Mouse (Mus musculus) megakaryocyte, embryonic 14.5 days (primary cell): ENCODE results near the gene Npl. TPM values are rescaled to one million over a fixed set of nuclear protein-coding genes. Genes with fewer than 3 reads are reported as not detected.
"Not testable (repeated sequence)": the region's sequence is repeated elsewhere in the genome, so short reads cannot be mapped to it uniquely, and the experiment has no call there.

Experiments used
- H3K27me3 ChIP-seq: replicated peaks from 2 replicates; pipeline ENCODE3; 2012; ENCODE audit warnings: inconsistent platforms
- H3K36me3 ChIP-seq: replicated peaks from 2 replicates; pipeline ENCODE3; 2012; ENCODE audit warnings: low read length, inconsistent platforms, mixed read lengths
- H3K4me1 ChIP-seq: 2 replicates; pipeline ENCODE4 v1.6.1; 2012; ENCODE audit warnings: inconsistent platforms
- H3K4me3 ChIP-seq: replicated peaks from 2 replicates; pipeline ENCODE3; 2012; ENCODE audit warnings: moderate library complexity, mild to moderate bottlenecking, inconsistent platforms
- H3K9me3 ChIP-seq: 2 replicates; pipeline ENCODE4 v1.6.1; 2012; ENCODE audit warnings: inconsistent platforms
- FLI1 ChIP-seq: IDR thresholded peaks from 2 replicates; pipeline ENCODE4 v1.6.1; 2012; ENCODE audit warnings: low read length, inconsistent platforms, mixed read lengths
- GATA1 ChIP-seq: IDR thresholded peaks from 3 replicates; pipeline ENCODE4 v1.6.1; 2012; ENCODE audit warnings: mixed read lengths, low read length, inconsistent platforms, borderline replicate concordance
- polyA plus RNA-seq: library from polyadenylated mRNA; stranded (reverse); fragments of >175 nt; gene quantifications from 2 replicates; pipeline ENCODE4 v1.2.3, GENCODE M21; 2012; ENCODE audit warnings: low replicate concordance; ENCODE audit not compliant: insufficient read depth

The Npl gene
- polyA plus RNA-seq, 1 experiment = 1.6 TPM

DNA sequence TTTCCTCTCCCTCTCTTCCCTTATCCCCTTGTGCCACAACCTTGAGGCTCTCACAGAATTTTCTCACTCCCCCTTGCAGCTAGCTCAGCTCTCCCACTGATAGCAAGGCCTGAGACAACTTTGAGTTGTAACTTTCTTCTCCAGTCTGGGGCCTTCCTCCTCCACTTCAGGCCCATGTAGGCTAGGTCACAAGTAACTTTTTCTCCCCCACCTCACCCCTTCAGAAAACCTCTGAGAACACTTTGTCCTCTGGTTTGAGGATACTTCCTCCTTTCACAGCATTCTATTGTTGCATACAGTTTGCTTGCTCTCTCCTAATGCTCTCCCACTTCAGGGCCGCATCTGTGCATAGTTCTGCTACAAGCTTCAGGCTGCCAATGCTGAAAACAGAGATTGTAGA is 58.0 kb downstream of the Npl start:
- Histone ChIP-seq H3K9me3 (no peaks in the 10 kb centered on the region), H3K4me1 (peaks cover 36% of the 10 kb centered on the region), H3K4me3 (no peak overlapping the region), H3K27me3 (no peaks in the 10 kb centered on the region), H3K36me3 (no peaks in the 10 kb centered on the region)
- no peak for TF ChIP-seq GATA1
- no peak for TF ChIP-seq FLI1

DNA sequence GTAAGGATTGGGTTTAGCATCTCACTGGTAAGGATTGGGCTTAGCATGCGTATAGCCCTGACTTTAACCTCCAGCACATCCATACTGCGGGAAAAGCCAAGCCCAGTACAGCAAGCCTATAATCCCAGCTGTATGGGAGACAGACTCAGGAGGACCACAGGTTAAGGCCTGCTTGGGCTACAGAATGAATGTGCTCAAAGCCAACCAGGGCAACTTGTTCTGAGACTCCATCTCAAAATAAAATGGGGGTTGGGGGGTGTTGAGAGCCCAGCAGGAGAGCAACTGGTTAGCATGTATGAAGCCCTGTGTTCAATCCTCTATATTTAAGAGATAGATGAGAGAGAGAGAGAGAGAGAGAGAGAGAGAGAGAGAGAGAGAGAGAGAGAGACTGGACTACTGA is 58.5 kb downstream of the Npl start:
- TF ChIP-seq GATA1 = no peak
- no peak for TF ChIP-seq FLI1
- Histone ChIP-seq H3K4me1 (peaks cover 36% of the 10 kb centered on the region), H3K9me3 (no peaks in the 10 kb centered on the region), H3K4me3 (no peak overlapping the region), H3K27me3 (no peaks in the 10 kb centered on the region), H3K36me3 (no peaks in the 10 kb centered on the region)

DNA sequence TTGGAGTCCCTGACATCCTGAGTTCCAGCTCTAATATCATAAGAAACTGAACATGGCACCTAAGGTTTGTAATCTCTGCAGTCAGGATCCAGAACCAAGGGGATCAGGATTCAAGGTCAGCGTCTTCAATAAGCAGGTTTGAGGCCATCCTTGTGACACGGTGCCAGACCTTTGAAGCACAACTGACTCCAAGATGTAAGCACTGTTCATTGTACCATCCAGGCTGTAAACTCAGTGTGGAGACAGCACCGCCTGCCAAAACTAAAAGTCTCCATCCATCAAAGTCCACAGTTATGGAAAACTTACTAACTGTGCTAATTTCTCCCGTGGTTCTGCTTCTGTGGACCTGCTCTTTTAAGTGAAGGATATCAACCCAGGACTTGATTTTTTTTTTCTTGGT is 59.9 kb downstream of the Npl start:
- Histone ChIP-seq H3K27me3 (no peaks in the 10 kb centered on the region), H3K9me3 (no peaks in the 10 kb centered on the region), H3K36me3 (no peaks in the 10 kb centered on the region), H3K4me3 (no peak overlapping the region), H3K4me1 (peaks cover 44% of the 10 kb centered on the region)
- TF ChIP-seq FLI1 = no peak
- TF ChIP-seq GATA1 = no peak

DNA sequence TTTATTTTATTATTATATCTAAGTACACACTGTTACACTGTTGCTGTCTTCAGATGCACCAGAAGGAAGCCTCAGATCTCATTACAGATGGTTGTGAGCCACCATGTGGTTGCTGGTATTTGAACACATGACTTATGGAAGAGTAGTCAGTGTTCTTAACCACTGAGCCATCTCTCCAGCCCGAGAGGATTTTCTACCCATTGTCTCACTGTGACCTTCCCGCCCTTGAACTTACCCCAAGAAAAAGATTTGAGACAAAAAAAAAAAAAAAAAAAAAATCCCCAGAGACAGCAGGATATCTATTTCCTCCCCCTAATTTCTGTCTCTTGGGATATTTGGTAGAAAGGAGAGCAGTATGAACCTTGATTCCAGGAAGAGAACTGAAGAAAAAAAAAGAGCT is 60.3 kb downstream of the Npl start:
- TF ChIP-seq FLI1 (no peak), GATA1 (no peak)
- Histone ChIP-seq H3K36me3 (no peaks in the 10 kb centered on the region), H3K4me1 (peaks cover 48% of the 10 kb centered on the region), H3K27me3 (no peaks in the 10 kb centered on the region), H3K9me3 (no peaks in the 10 kb centered on the region), H3K4me3 (no peak overlapping the region)

DNA sequence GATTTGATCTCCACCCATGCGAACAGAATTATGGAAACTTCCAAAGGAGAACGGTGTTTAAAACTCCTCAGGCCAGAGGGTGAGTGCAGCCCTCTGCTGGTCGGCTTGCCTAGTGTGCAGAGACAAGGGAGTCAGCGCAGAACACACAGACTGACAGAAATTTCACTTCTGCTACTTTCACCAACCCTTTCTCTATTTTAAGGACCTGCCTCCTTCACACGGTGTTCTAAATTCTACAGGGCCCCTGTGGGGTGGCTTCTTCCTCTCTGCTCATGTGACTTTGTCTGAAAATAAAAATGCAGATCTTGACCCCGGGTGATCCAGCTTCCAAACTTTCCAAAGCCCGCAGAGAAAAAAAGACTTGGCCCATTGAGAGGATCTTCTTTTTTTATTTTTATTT is 60.7 kb downstream of the Npl start:
- Histone ChIP-seq H3K4me3 (no peak overlapping the region), H3K9me3 (no peaks in the 10 kb centered on the region), H3K4me1 (peaks cover 52% of the 10 kb centered on the region), H3K27me3 (no peaks in the 10 kb centered on the region), H3K36me3 (no peaks in the 10 kb centered on the region)
- TF ChIP-seq GATA1 (no peak), FLI1 (no peak)

DNA sequence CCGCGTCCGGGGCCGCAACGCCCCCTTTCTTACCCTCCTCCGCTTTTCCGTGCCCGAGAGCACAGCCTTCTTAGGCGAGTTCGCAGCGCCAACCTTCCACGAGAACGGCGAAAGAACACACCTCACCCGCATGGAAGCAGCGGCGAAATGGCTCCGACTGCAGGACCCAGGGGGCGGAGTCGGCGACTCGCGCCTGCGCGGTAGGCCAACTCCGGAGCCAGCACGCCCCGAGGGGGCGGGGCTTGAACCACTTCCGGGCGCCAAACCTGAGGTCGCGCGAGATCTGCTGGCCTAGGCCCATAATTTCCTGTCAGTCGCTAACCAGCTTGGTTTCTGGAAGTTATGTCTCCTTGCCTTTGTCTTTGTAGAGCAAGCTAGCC is 62.4 kb downstream of the Npl start, which contains the start of gene Dhx9:
TSS of gene Dhx9 (minus strand) at position 161 of the 380 bp plus-strand sequence.
- H3K9me3 ChIP-seq = no peaks in the 10 kb centered on the region
- peaks cover 12% of the 10 kb centered on the region for H3K36me3 ChIP-seq
- H3K27me3 ChIP-seq = no peaks in the 10 kb centered on the region
- peaks cover 44% of the 10 kb centered on the region for H3K4me1 ChIP-seq
- peak within 1 kb of the TSS; percentile 99 for H3K4me3 ChIP-seq
- TF ChIP-seq GATA1 = no peak
- peak; percentile 77; the same call in 1 of the 2 replicates for TF ChIP-seq FLI1

DNA sequence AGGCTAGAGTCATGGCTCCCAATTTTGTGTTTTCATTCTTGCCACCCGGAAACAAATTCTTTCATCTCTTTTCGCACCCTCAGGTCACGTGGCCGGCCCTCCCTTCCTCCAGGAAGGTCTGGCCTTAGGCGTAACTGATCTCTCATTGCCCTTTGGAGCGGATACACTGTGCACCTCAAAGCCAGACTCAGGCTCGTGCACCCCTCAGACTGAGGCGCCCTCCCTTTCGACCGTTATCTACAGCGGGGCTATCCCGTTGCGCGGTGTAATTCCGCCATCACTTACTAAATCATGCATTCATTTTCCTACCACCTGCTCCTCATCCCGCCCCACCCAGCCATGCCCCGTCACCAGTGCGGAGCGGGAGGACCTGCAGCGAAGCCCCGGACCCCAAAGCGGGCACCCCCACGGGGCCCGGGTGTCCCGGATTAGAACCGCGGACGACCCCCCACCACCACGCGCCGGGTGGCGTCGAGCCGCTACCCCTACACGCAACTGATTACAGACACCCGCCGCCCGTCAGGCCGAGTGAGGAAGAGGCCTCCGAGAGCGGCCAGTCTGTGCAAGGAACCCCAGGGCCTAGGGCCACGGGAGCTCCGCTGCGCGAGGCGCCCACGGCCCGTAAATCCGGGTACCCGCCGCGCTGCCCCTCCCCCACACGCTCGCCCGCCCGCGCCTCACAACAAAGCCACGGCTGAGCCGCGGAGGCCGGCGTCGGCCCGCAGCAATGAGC is 62.9 kb downstream of the Npl start:
- peaks cover 17% of the 10 kb centered on the region for H3K36me3 ChIP-seq
- H3K4me3 ChIP-seq = peak overlapping the region; percentile 99
- TF ChIP-seq FLI1 = no peak
- peak; percentile 34; the same call in 1 of the 3 replicates for TF ChIP-seq GATA1
- no peaks in the 10 kb centered on the region for H3K9me3 ChIP-seq
- H3K4me1 ChIP-seq = peaks cover 41% of the 10 kb centered on the region
- no peaks in the 10 kb centered on the region for H3K27me3 ChIP-seq

DNA sequence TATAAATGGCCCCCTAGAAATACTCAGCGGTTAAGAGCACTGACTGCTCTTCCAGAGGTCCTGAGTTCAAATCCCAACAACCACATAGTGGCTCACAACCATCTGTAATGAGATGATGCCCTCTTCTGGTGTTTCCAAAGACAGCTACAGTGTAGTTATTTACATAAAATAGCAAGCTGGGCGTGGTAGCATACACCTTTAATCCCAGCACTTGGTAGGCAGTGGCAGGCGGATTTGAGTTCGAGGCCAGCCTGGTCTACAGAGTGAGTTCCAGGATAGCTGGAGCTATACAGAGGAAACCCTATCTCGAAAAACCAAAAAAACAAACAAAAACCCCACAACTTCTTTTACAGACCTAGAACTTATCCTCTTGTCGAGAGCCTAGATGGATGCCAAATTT is 63.7 kb downstream of the Npl start:
- peak overlapping the region; percentile 99 for H3K4me3 ChIP-seq
- H3K4me1 ChIP-seq = peaks cover 39% of the 10 kb centered on the region
- not testable (repeated sequence) for H3K27me3 ChIP-seq, H3K9me3 ChIP-seq
- peaks cover 25% of the 10 kb centered on the region for H3K36me3 ChIP-seq

DNA sequence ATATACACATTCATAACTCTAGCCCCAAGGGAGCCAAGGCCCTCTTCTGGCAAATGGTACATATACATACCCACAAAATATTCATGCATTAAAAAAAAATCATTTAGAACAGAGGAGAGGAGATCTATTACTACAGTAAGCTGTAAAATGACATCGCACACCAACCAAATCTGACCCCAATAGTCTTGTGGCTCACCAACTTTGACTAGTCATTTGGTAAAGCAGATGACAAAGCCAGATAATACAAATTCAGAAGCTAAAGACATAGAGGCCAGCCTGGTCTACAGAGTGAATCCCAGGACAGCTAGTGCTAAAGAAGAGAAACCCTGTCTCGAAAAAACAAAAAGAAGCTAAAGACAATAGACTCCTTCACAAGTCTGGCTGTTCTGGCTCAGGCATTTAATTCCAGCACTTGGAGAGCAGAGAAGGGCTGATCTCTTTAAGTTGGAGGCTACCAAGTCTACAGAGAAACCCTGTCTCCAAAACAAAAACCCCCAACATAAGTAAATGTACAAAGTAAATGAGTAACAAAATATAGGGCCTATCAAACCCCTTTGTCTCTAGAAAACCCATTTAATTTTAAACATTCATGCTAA is 64.5 kb downstream of the Npl start:
- H3K4me3 ChIP-seq = peak overlapping the region; percentile 72

DNA sequence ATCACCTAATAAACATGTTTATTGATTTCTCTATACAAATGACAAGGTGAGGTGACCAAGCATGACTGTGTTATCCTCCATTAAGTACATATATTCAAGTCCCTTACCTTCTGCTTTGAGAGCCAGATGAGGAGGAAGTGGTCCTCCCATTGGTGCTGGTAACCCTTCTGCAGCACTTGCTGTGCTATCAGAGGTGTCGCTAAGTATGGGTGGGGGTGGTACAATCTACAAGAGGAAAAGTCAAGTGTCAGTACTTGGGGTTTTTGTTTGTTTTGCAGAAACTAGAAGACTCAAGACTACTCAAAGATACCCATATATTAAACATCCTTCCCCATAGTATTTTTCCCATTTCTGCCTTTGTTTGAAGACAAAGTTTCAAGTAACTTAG is 68.8 kb downstream of the Npl start:
- peaks cover 26% of the 10 kb centered on the region for H3K4me1 ChIP-seq
- peaks cover 76% of the 10 kb centered on the region for H3K36me3 ChIP-seq
- H3K4me3 ChIP-seq = no peak overlapping the region
- H3K9me3 ChIP-seq = no peaks in the 10 kb centered on the region
- no peaks in the 10 kb centered on the region for H3K27me3 ChIP-seq
- TF ChIP-seq FLI1 (no peak), GATA1 (no peak)

More for the DNA sequence above, 64.5 kb downstream of the Npl start:
- Histone ChIP-seq H3K27me3 (no peaks in the 10 kb centered on the region), H3K36me3 (peaks cover 33% of the 10 kb centered on the region), H3K9me3 (no peaks in the 10 kb centered on the region), H3K4me1 (peaks cover 42% of the 10 kb centered on the region)
- no peak for TF ChIP-seq GATA1
- TF ChIP-seq FLI1 = no peak
